Mouse (Mus musculus) lung, postnatal 4 days (tissue): ENCODE measurements at regions not wholly inside any gene's neighbourhood (a gene's known extent, or its start where the extent isn't known, plus 50 kb on each side); places are given as distances from the start of the nearest gene placed in this dataset.
A peak's percentile ranks its signal among the peaks of the same experiment; 100 is the strongest.
"Not testable (repeated sequence)": the region's sequence is repeated elsewhere in the genome, so short reads cannot be mapped to it uniquely, and the experiment has no call there.

Experiments used
- DNase-seq, 2 experiments: peaks; one replicate each; pipeline ENCODE4 v3.0.0; 2021

GRCm38 (mm10) chr4:7392696-7393095 is 846.1 kb downstream of the Car8 start:
- no peak for DNase-seq

GRCm38 (mm10) chr4:7391596-7391995 is 847.2 kb downstream of the Car8 start:
- DNase-seq, result no peak

GRCm38 (mm10) chr4:7385069-7385468 is 853.8 kb downstream of the Car8 start:
- no peak for DNase-seq

- no peak for DNase-seq
Observed at GRCm38 (mm10) chr4:7379996-7380395, 858.8 kb downstream of the Car8 start.

- DNase-seq, result no peak
Observed at GRCm38 (mm10) chr4:7364238-7365040, 874.4 kb downstream of the Car8 start.

- DNase-seq, result no peak
Observed at GRCm38 (mm10) chr4:7363508-7363907, 875.3 kb downstream of the Car8 start.

- no peak for DNase-seq
Observed at GRCm38 (mm10) chr4:7356202-7356601, 882.6 kb downstream of the Car8 start.

- DNase-seq, result no peak
Observed at GRCm38 (mm10) chr4:7347317-7347716, 891.5 kb downstream of the Car8 start.

- no peak for DNase-seq
Observed at GRCm38 (mm10) chr4:7341159-7341558, 897.7 kb downstream of the Car8 start.

GRCm38 (mm10) chr4:7314261-7314660 is 924.6 kb downstream of the Car8 start:
- peak in 1 of 2 experiments; percentile 5 for DNase-seq

GRCm38 (mm10) chr4:7313219-7313618 is 925.6 kb downstream of the Car8 start:
- no peak for DNase-seq

GRCm38 (mm10) chr4:7312160-7312559 is 926.7 kb downstream of the Car8 start:
- DNase-seq, result no peak

- DNase-seq, result no peak
Observed at GRCm38 (mm10) chr4:7269047-7269446, 969.8 kb downstream of the Car8 start.

- DNase-seq, result no peak
Observed at GRCm38 (mm10) chr4:7256486-7256885, 982.4 kb downstream of the Car8 start.

GRCm38 (mm10) chr4:7253616-7254015 is 985.2 kb downstream of the Car8 start:
- no peak for DNase-seq

- no peak for DNase-seq
Observed at GRCm38 (mm10) chr4:7251641-7252040, 987.2 kb downstream of the Car8 start.

GRCm38 (mm10) chr4:7247816-7248215 is 991.0 kb downstream of the Car8 start:
- no peak for DNase-seq

GRCm38 (mm10) chr4:7247244-7247643 is 991.6 kb downstream of the Car8 start:
- no peak for DNase-seq

- no peak for DNase-seq
Observed at GRCm38 (mm10) chr4:7246828-7247227, 992.0 kb downstream of the Car8 start.

GRCm38 (mm10) chr4:7245653-7246052 is 993.2 kb downstream of the Car8 start:
- no peak for DNase-seq

GRCm38 (mm10) chr4:7237848-7238247 is 1001.0 kb downstream of the Car8 start:
- no peak for DNase-seq

GRCm38 (mm10) chr4:7234537-7234936 is 1004.3 kb downstream of the Car8 start:
- DNase-seq, result not testable (repeated sequence)

- DNase-seq, result no peak
Observed at GRCm38 (mm10) chr4:7228980-7229379, 1009.9 kb downstream of the Car8 start.

GRCm38 (mm10) chr4:7222922-7223321 is 1015.9 kb downstream of the Car8 start:
- DNase-seq, result no peak

GRCm38 (mm10) chr4:7220426-7220825 is 1018.4 kb downstream of the Car8 start:
- no peak for DNase-seq
